Mouse (Mus musculus) adrenal gland, adult 8-10 months (tissue): ENCODE results near the gene Hist1h4c. TPM values are rescaled to one million over a fixed set of nuclear protein-coding genes. Genes with fewer than 3 reads are reported as not detected.
"Not testable (repeated sequence)": the region's sequence is repeated elsewhere in the genome, so short reads cannot be mapped to it uniquely, and the experiment has no call there.

Experiments
- DNase-seq: peaks from one replicate; pipeline ENCODE4 v3.0.0; 2022
- total RNA-seq, 4 experiments: library from RNA; stranded (reverse); gene quantifications; 2 replicates each; pipeline ENCODE4 v1.2.4; 2022

The Hist1h4c gene
- total RNA-seq, 4 experiments from 2014 or later, result 71.9 to 93.9 (median 88.6) TPM

- DNase-seq, result no peak
Observed at GRCm38 (mm10) chr13:23729192-23729525, 30.9 kb upstream of the Hist1h4c start.

DNA sequence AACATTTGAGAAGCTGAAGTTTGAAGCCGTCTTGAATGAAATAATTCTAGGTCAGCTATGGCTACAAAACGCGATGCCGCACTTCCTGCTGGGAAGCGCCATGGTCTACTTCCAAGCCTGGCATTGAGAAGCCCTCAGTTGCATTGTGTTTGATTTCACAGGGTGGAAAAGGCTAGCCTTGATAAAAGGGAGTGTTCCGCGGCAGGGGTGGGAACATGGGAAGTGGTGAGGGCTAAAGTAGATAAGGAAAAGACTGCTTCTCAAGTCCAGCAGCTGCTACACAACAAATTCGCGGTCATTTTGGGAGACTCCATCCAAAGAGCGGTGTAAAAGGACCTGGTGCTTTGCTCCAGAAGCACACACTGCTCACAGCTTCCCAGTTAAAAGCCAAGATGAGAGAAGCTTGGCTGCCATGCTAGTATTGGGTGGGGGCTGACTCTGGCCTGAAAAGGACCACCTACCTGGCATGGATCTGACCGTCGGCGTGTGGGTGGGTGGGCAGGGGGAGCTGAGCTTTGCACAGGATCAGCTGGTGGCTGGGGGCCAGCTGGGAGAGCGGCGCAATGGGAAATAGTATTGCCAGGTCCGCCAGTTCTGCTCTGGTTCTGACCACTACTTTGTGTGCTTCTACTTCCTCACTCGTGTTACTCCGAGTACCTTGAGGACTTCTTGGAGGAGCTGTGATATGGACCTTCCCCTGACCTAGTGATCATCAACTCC, 30.4 kb upstream of the Hist1h4c start:
- DNase-seq, result no peak

DNA sequence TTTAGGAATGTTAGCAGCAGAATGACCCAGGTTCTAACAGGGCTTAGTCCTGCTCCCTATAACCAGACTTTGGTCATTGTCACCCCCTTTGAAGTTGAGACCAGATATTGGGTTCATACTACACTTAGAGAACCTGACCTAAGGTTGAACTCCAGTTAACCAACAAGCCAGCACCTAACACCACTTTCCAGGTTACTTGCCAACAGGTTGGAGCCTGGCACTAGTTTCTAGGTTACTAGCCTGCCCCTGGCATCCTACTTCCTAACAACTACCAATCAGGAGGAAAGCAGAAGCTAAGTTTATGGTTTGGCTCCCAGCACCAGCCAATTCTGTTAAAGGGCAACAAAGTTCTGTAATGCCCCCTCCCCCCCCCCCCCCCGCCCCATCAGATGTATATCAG, 27.0 kb upstream of the Hist1h4c start:
- no peak for DNase-seq

GRCm38 (mm10) chr13:23724239-23724638, 26.0 kb upstream of the Hist1h4c start:
- no peak for DNase-seq

- not testable (repeated sequence) for DNase-seq
Observed at GRCm38 (mm10) chr13:23717593-23718245, 19.5 kb upstream of the Hist1h4c start.

DNA sequence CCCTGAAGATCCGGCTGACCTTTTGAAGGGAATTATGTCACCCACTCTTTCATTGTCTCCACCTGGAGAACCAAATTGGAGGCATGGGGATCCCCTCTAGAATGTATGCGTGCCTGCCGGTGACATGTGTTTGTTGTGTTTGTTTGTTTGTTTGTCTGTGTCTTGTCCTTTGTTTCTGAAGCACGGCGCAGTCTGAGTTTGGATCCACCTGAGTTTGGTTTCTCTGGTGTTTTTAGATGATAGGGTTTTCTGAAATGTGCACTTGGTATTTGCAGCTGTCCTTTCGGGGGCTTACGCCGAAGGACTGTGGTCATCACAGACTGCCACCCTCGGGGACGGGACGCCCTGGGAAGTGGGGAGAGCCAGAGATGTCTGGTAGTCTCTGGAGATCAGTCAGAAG, 18.9 kb upstream of the Hist1h4c start:
- no peak for DNase-seq

GRCm38 (mm10) chr13:23716261-23717042, 18.2 kb upstream of the Hist1h4c start:
- no peak for DNase-seq

- peak; percentile 54 for DNase-seq
Observed at GRCm38 (mm10) chr13:23710374-23711089, 12.3 kb upstream of the Hist1h4c start, which contains the start of gene Hfe. Gene Hfe (minus strand): TSS chr13:23710854.

DNA sequence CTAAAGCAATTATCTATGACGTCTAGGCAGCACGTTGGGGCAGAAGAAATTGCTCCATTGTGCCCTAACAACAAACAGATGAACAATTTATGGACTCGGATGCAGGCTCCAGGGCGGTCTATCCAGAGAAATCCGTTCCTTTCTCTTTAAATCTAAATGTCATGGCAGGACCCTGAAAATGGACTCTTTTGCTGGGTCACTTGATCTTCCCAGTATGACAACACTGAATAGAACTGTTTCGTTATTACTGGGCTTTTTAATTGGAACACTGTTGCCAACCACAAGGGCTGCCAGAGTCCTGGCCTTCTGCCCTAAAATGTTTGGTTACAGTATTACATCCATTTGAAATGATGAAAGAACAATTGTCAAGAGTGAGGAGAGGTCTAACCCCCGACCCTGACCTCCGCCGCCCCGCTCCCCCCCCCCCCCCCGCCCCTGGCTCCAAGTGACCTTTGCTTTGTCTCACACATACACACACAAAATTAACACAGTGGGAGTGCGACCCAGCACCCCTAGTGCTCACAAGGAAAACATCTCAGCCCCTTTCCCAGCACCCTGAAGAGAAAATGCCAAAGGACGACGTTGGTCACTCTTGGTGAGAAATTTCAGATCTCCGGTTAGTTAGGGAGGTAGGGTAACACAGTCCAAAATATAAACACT, 11.6 kb upstream of the Hist1h4c start:
- DNase-seq, result no peak

DNA sequence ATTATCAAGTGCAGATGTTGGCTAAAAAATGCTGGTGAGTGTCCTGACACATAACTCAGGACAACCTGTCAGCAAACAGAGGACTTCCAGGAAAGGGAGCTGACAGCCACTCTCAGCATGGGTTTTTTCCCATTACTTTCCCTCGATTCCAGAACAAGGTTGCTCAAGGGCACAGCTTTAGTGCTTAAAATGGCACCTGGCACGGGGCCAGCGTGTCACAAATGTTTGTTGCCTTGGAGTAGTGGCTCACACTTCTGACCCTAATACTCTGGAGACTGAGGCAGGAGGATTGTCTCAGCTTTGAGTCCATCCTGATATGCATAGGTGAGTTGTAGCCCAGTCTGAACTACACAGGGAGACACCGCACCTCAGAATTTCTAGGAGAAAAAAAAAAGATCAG, 10.4 kb upstream of the Hist1h4c start:
- no peak for DNase-seq

- DNase-seq, result no peak
Observed at GRCm38 (mm10) chr13:23708041-23708440, 9.8 kb upstream of the Hist1h4c start.

- DNase-seq, result no peak
Observed at GRCm38 (mm10) chr13:23706771-23707170, 8.5 kb upstream of the Hist1h4c start.

DNA sequence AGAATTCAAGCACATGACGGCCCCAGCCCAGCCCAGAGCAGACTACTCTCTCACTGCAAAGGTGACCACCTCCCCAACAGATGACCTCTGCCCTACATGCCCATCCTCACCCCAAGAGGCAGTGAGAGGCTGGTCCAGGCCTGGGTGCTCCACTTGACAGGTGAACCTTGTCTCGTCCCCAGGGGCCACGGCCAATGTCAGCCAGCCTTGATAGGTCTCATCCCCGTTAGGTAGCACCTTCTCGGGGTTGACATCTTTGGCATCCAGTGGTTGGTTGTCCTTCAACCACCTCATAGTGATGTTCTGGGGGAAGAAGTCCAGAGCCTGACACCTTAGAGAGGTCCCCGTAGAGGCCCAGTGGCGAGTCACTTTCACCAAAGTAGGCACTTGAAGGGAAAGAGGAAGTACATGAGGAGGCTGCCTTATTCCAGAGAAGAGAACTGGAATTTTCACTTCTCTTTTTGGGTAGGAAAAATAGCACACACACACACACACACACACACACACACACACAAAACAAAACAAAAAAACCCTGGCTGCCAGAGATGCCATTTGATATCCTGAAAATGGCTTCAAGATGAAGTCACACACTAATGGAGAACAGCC, 7.6 kb upstream of the Hist1h4c start:
- no peak for DNase-seq

DNA sequence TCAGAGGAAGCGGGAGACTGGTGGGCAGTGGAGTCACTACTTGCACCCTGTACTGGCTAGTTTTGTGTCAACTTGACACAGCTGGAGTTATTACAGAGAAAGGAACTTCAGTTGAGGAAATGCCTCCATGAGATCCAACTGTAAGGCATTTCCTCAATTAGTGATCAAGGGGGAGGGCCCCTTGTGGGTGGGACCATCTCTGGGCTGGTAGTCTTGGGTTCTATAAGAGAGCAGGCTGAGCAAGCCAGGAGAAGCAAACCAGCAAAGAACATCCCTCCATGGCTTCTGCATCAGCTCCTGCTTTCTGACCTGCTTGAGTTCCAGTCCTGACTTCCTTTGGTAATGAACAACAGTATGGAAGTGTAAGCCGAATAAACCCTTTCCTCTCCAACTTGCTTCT, 4.5 kb upstream of the Hist1h4c start:
- not testable (repeated sequence) for DNase-seq

DNA sequence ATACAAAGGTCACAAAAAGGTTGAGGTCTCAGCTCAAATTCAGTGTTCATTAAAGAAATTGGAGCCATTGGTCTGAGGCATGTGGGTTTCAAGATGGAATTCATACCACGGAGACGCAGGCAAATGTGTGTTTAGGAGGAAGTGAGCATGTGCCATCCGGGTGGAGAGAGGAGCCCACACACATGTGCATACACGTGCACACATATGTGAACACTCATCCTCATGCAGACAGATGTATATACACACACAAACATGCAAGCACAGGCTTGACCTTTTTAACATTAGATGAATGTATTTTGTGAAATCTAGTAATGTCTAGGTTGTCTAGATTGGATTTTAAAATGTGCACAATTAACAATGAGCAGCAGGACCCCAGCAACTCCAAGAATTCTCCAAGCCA, 4.0 kb upstream of the Hist1h4c start:
- DNase-seq, result no peak

DNA sequence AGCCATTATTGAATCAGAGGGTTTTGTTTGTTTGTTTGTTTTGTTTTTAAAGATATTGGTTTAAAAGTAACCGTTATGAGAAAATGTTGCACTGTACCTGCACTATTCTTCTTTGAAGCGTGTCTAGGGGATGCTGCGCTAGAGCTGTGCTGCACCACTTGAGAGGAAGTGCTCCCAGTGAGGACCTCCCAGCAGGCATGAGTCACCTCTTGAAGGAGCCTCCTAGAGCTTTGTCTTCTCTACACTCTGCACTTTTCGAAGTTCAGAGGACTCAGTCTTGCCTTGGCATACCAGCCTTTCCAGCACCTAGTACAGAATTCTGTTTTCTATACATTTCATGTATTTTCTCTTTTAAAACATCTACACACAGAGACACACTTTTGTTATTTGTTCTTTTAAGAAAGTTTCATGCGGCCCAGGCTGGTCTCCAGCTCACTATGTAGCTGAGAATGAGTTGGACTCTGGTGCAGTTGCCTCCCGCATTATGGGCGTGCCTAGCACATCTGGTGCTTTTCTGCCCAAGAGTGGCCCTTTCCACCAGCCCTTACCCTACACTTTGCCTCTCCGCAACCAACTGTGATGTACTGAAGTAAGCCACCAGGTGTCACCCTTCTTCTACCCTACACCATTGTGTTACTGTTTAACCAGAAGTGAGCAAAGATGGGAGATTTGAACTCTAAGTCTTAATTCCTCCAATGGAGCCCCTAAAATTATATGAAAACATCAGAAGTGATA, 2.7 kb upstream of the Hist1h4c start:
- peak; percentile 71 for DNase-seq

DNA sequence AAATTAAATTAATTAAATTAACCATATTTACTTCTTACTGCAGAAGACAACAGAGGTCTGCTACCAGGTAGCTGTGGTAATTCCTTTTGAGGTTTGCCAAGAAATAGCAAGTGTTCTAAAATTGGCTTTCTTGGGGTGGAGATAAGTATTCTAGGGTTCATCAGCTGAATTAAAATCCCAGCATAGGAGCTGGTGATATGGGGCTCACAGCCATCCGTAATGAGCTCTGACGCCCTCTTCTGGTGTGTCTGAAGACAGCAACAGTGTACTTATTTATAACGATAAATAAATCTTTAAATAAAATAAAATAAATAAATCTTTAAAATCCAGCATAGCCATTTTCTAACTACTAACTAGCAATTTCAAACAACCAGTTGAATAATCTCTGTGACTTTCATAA, 1.5 kb upstream of the Hist1h4c start:
- DNase-seq, result no peak

DNA sequence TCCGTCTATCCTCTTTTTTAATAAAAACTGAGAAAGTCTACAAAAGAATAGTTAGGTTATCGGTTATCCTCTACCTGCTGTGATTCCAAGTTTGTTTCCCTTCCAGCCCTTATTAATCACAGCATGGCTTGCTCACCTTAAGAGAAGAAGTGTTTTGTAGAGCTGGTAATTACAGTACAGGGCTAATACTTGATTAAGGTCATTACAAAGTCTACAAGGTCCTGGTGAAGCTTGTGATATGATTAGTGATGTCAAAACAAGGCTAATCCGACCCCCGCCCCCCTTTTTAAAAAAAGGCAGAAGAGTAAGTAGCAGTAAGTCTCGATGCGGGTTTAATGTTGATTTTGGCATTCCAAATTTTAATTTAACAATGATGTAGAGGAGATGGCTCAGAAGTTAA, 742 bp upstream of the Hist1h4c start:
- DNase-seq, result no peak

DNA sequence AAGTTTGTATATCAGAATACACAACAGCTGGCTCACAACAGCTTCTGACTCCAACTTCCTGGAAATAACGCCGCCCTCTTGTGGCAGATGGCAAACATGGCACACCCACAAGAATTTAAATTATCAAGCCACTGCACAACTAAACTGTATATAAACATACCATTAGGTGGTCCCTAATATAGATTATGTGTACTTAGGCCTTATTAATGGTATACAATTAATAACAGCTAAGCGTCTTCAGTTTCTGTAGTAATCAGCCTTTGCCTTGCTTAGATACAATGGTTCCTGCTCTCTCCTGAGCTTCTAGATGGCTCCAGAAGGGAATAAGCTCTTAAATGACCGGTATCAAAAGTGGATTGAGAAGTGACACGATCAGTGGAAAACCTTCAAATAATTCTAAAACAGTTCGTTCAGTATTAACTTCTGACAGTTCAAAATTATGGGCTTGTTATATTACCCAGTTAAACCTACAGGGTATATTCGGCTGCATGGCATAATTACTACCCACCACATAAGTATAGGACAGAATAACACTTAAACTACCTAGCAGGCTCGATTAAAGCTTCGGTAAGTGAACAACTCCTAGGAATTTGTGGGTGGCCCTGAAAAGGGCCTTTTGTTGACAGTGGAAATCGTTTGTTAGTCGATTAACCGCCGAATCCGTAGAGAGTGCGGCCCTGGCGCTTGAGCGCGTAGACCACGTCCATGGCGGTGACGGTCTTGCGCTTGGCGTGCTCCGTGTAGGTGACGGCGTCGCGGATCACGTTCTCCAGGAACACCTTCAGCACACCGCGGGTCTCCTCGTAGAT, 559 bp downstream of the Hist1h4c start:
- no peak for DNase-seq

DNA sequence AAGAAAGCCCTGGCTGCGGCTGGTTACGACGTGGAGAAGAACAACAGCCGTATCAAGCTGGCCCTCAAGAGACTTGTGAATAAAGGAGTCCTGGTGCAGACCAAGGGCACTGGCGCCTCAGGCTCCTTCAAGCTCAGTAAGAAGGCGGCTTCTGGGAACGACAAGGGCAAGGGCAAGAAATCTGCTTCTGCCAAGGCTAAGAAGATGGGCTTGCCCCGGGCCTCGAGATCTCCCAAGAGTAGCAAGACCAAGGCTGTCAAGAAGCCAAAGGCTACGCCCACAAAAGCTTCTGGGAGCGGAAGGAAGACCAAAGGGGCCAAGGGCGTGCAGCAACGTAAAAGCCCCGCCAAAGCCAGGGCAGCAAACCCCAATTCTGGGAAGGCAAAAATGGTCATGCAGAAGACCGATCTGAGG, 2.2 kb downstream of the Hist1h4c start:
- DNase-seq, result no peak
